Mouse (Mus musculus): ENCODE measurements at regions not wholly inside any gene's neighbourhood (a gene's known extent, or its start where the extent isn't known, plus 50 kb on each side); places are given as distances from the start of the nearest gene placed in this dataset.

- no peaks in the 10 kb centered on the region for H3K9me3 ChIP-seq (ENCODE audit: control insufficient read depth, low read length)
- no peak overlapping the region for H3K9ac ChIP-seq (replicated peaks)
- H3K27me3 ChIP-seq (ENCODE audit: control insufficient read depth, insufficient read depth, low read length): no peaks in the 10 kb centered on the region
- H3K4me3 ChIP-seq (ENCODE audit: insufficient read depth in 1 of 2, low read depth in 2 of 2, low read length in 2 of 2): no peak overlapping the region
- DNase-seq (ENCODE audit: low read depth in 3 of 3, low spot score in 3 of 3) (no peak), ATAC-seq (ENCODE audit: insufficient read depth) (no peak)
- no peak overlapping the region for H3K4me2 ChIP-seq (ENCODE audit: low read depth)
- no peaks in the 10 kb centered on the region for H3K36me3 ChIP-seq (replicated peaks; ENCODE audit: control insufficient read depth, insufficient read depth, low read depth)
- 49% methylated on average over 9 of the region's 9 CpGs for WGBS (ENCODE audit: insufficient replicate concordance)
- H3K4me1 ChIP-seq (replicated peaks; ENCODE audit: control insufficient read depth in 2 of 2, insufficient read depth in 2 of 2, low read length in 1 of 2): no peaks in the 10 kb centered on the region
- H3K27ac ChIP-seq: no peak overlapping the region
- no peak for TF ChIP-seq CTCF (IDR thresholded peaks at IDR 0.05; ENCODE audit: low read depth)
- no peak for TF ChIP-seq EP300 (IDR thresholded peaks at IDR 0.05; ENCODE audit: low read depth)
These were observed 128.8 kb upstream of the Nmur2 start for GRCm38 (mm10) chr11:56169576-56169975.

GRCm38 (mm10) chr11:56166849-56167248 lies 126.0 kb upstream of the Nmur2 start:
- Histone ChIP-seq H3K27ac (no peak overlapping the region), H3K36me3 (replicated peaks; ENCODE audit: control insufficient read depth, insufficient read depth, low read depth) (no peaks in the 10 kb centered on the region), H3K4me1 (replicated peaks; ENCODE audit: control insufficient read depth in 2 of 2, insufficient read depth in 2 of 2, low read length in 1 of 2) (no peaks in the 10 kb centered on the region), H3K9ac (replicated peaks) (no peak overlapping the region), H3K9me3 (ENCODE audit: control insufficient read depth, low read length) (no peaks in the 10 kb centered on the region), H3K4me2 (ENCODE audit: low read depth) (no peak overlapping the region), H3K4me3 (ENCODE audit: insufficient read depth in 1 of 2, low read depth in 2 of 2, low read length in 2 of 2) (no peak overlapping the region), H3K27me3 (ENCODE audit: control insufficient read depth, insufficient read depth, low read length) (no peaks in the 10 kb centered on the region)
- 49% methylated on average over 2 of the region's 2 CpGs for WGBS (ENCODE audit: insufficient replicate concordance)
- DNase-seq (ENCODE audit: low read depth in 3 of 3, low spot score in 3 of 3) (no peak), ATAC-seq (ENCODE audit: insufficient read depth) (no peak)
- TF ChIP-seq CTCF (IDR thresholded peaks at IDR 0.05; ENCODE audit: low read depth) (no peak), EP300 (IDR thresholded peaks at IDR 0.05; ENCODE audit: low read depth) (no peak)

GRCm38 (mm10) chr11:56165759-56166158 lies 124.9 kb upstream of the Nmur2 start:
- H3K36me3 ChIP-seq (replicated peaks; ENCODE audit: control insufficient read depth, insufficient read depth, low read depth): no peaks in the 10 kb centered on the region
- no peaks in the 10 kb centered on the region for H3K9me3 ChIP-seq (ENCODE audit: control insufficient read depth, low read length)
- no peak overlapping the region for H3K27ac ChIP-seq
- WGBS (ENCODE audit: insufficient replicate concordance): 59% methylated on average over 5 of the region's 5 CpGs
- no peak for TF ChIP-seq CTCF (IDR thresholded peaks at IDR 0.05; ENCODE audit: low read depth)
- TF ChIP-seq EP300 (IDR thresholded peaks at IDR 0.05; ENCODE audit: low read depth): no peak
- H3K4me3 ChIP-seq (ENCODE audit: insufficient read depth in 1 of 2, low read depth in 2 of 2, low read length in 2 of 2): no peak overlapping the region
- DNase-seq (ENCODE audit: low read depth in 3 of 3, low spot score in 3 of 3): no peak
- no peaks in the 10 kb centered on the region for H3K4me1 ChIP-seq (replicated peaks; ENCODE audit: control insufficient read depth in 2 of 2, insufficient read depth in 2 of 2, low read length in 1 of 2)
- no peak overlapping the region for H3K4me2 ChIP-seq (ENCODE audit: low read depth)
- H3K27me3 ChIP-seq (ENCODE audit: control insufficient read depth, insufficient read depth, low read length): no peaks in the 10 kb centered on the region
- no peak for ATAC-seq (ENCODE audit: insufficient read depth)
- no peak overlapping the region for H3K9ac ChIP-seq (replicated peaks)

- no peak overlapping the region for H3K27ac ChIP-seq
- 36% methylated on average over 2 of the region's 2 CpGs for WGBS (ENCODE audit: insufficient replicate concordance)
- no peak overlapping the region for H3K4me3 ChIP-seq (ENCODE audit: insufficient read depth in 1 of 2, low read depth in 2 of 2, low read length in 2 of 2)
- no peak overlapping the region for H3K9ac ChIP-seq (replicated peaks)
- no peak overlapping the region for H3K4me2 ChIP-seq (ENCODE audit: low read depth)
- no peaks in the 10 kb centered on the region for H3K4me1 ChIP-seq (replicated peaks; ENCODE audit: control insufficient read depth in 2 of 2, insufficient read depth in 2 of 2, low read length in 1 of 2)
- H3K27me3 ChIP-seq (ENCODE audit: control insufficient read depth, insufficient read depth, low read length): no peaks in the 10 kb centered on the region
- no peak for TF ChIP-seq EP300 (IDR thresholded peaks at IDR 0.05; ENCODE audit: low read depth)
- no peak for TF ChIP-seq CTCF (IDR thresholded peaks at IDR 0.05; ENCODE audit: low read depth)
- DNase-seq (ENCODE audit: low read depth in 3 of 3, low spot score in 3 of 3) (no peak), ATAC-seq (ENCODE audit: insufficient read depth) (no peak)
- H3K36me3 ChIP-seq (replicated peaks; ENCODE audit: control insufficient read depth, insufficient read depth, low read depth): no peaks in the 10 kb centered on the region
- no peaks in the 10 kb centered on the region for H3K9me3 ChIP-seq (ENCODE audit: control insufficient read depth, low read length)
These were observed 119.5 kb upstream of the Nmur2 start for GRCm38 (mm10) chr11:56160286-56160685.

- no peaks in the 10 kb centered on the region for H3K4me1 ChIP-seq (replicated peaks; ENCODE audit: control insufficient read depth in 2 of 2, insufficient read depth in 2 of 2, low read length in 1 of 2)
- no peak overlapping the region for H3K4me3 ChIP-seq (ENCODE audit: insufficient read depth in 1 of 2, low read depth in 2 of 2, low read length in 2 of 2)
- no peaks in the 10 kb centered on the region for H3K9me3 ChIP-seq (ENCODE audit: control insufficient read depth, low read length)
- H3K27ac ChIP-seq: no peak overlapping the region
- no peak for DNase-seq (ENCODE audit: low read depth in 3 of 3, low spot score in 3 of 3)
- H3K27me3 ChIP-seq (ENCODE audit: control insufficient read depth, insufficient read depth, low read length): no peaks in the 10 kb centered on the region
- WGBS (ENCODE audit: insufficient replicate concordance): 39% methylated on average over 10 of the region's 10 CpGs
- no peak overlapping the region for H3K9ac ChIP-seq (replicated peaks)
- no peak for ATAC-seq (ENCODE audit: insufficient read depth)
- TF ChIP-seq EP300 (IDR thresholded peaks at IDR 0.05; ENCODE audit: low read depth) (no peak), CTCF (IDR thresholded peaks at IDR 0.05; ENCODE audit: low read depth) (peak; percentile 44)
- no peak overlapping the region for H3K4me2 ChIP-seq (ENCODE audit: low read depth)
- no peaks in the 10 kb centered on the region for H3K36me3 ChIP-seq (replicated peaks; ENCODE audit: control insufficient read depth, insufficient read depth, low read depth)
These were observed 118.7 kb upstream of the Nmur2 start for GRCm38 (mm10) chr11:56159412-56160074.
